Mouse (Mus musculus): ENCODE measurements around the gene Fbxo45.

Gene Fbxo45

DNA sequence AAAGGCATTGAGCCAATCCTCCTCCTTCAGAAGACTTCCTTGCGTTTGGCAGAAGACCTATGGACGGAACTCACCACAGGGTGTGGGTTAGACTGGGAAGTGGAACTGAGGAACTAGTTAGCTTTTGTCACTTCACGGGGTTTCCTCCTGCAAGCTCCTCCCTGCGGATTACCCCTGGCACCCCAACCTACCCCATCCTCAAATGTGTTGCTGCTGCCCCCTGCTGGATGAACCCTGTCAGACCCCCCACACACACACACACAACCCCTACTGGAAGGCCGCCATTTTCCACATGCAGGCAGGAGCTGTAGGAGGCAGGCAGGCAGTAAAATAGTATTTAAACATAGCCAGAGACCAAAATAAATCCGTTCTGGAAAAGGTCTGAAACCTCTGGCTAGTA, 44.3 kb downstream of the Fbxo45 start:
- DNase-seq (ENCODE audit: low read depth, low spot score) = peak; percentile 71

DNA sequence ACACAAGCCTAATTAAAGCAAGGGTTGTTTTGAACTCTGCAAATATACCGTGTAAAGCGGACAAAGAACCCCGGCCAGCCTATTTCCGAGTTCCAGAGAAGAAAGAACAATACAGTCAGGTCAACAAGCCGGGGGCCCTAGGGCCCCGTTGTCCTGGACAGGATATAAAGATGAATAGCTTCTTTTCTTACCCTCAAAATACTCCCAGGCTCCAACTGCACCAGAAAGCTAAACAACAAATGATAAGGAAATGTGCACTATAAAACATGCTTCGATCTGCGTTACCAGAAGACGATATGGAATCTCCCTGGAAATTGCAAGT, 46.0 kb downstream of the Fbxo45 start:
- no peak for DNase-seq (ENCODE audit: low read depth, low spot score)

DNA sequence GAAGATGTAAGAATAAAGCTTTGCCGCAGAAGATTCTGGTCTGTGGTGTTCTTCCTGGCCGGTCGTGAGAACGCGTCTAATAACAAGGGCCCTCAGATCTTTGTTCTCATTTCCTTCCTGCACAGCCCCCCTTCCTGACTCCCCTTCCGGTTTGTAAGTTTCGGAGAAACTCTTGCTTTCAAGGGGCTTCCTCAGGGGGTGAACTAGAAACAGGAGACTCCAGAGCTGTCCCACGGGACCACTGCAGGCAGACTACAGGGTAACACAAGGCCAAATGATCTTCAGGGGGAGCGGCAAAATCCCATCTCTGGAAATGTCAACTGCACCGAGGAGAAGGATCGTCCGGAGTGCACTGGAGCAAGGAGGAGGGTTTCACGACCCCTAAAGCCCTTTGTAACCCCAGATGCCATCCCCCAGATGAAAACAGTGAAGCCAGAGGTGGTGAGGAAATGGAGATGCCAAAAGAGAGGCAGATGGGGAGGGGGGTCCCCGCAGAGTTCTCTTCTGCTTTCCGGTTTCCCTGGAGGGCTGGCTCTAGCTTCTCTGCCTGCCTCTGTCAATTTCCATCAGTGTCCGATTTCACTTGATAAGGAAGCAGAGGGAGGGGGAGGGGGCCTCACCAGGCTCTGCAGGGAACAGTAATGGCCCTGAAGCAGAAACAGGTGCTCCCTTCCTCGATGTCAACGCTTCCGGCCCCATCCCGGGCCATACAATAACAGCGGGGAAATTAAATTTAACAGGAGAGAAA, 46.5 kb downstream of the Fbxo45 start:
- peak; percentile 27 for DNase-seq (ENCODE audit: low read depth, low spot score)

DNA sequence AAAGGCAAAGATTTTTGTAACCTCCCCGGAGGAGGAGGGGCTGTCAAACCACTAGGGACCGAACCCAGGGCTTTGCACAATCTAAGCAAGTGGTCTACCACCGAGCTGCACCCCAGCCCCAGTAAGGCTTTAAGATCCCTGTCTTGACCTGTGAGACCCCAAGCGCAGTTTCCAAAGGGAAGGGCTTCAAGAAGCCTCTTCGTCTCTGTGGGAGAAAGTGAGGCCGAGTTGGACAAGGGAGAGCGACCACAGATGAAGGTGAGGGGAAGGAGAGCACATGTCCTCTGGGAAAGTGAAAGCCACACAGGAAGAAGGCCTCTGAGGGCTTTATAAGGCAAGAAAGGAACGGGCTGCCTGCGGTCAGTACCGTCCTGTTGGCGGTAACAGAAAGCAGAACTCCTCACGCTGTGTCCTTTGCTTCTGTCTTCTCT, 56.9 kb downstream of the Fbxo45 start:
- peak; percentile 60 for DNase-seq (ENCODE audit: low read depth, low spot score)

DNA sequence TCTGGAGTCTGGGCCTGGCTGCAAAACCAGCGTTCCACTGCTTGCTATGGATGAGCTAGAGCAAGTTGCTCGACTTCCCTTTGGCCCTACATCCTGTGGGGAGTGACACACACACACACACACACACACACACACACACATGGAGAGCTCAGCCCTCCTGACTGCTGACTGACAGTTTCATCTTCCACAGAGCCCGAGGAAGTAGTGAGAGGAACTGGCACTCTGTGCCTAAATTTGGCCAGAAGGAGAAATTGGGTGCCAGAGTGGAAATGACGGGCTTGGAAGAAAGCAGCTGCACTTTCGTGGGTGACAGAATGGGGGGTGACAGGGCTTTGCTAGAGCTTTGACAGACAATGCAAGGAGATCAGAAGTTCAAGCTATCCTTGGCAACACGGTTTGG, 57.8 kb downstream of the Fbxo45 start:
- peak; percentile 55 for DNase-seq (ENCODE audit: low read depth, low spot score)

DNA sequence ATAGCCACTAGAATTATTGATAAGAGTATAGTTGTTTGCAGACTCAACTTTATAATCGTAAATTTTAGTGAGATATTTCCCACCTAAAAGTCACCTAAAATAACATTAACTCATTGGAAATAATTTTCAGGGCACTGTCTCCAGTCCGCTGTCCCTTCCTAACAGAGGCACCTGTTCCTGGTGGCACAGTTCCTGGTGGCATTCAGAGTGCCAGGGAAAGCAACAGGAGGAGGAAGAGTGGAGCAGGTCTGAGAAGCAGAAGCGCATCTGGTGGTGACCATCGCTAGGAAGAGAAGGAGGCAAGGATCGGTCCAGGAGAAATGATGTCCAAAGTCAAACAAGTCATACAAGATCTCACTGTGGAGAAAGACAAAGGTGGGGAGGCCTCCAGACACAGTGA, 60.9 kb downstream of the Fbxo45 start:
- DNase-seq (ENCODE audit: low read depth, low spot score) = no peak

Data from skeletal muscle tissue, adult 2 months (tissue).